Mouse (Mus musculus): ENCODE results near the gene Mrfap1.

The Mrfap1 gene

GRCm38 (mm10) chr5:36786052-36786451 lies 10.5 kb downstream of the Mrfap1 start:
- no peak for DNase-seq (ENCODE audit: low read depth, low spot score)

GRCm38 (mm10) chr5:36779512-36779911 lies 17.1 kb downstream of the Mrfap1 start:
- DNase-seq (ENCODE audit: low read depth, low spot score): no peak

- DNase-seq (ENCODE audit: low read depth, low spot score): no peak
Observed at GRCm38 (mm10) chr5:36778901-36779300, 17.7 kb downstream of the Mrfap1 start.

GRCm38 (mm10) chr5:36777186-36777585 lies 19.4 kb downstream of the Mrfap1 start:
- DNase-seq (ENCODE audit: low read depth, low spot score): no peak

- no peak for DNase-seq (ENCODE audit: low read depth, low spot score)
Observed at GRCm38 (mm10) chr5:36776021-36776575, 20.5 kb downstream of the Mrfap1 start.

- no peak for DNase-seq (ENCODE audit: low read depth, low spot score)
Observed at GRCm38 (mm10) chr5:36775317-36775716, 21.3 kb downstream of the Mrfap1 start.

GRCm38 (mm10) chr5:36772586-36772985 lies 24.0 kb downstream of the Mrfap1 start:
- no peak for DNase-seq (ENCODE audit: low read depth, low spot score)

GRCm38 (mm10) chr5:36769603-36770002 lies 27.0 kb downstream of the Mrfap1 start:
- no peak for DNase-seq (ENCODE audit: low read depth, low spot score)

- DNase-seq (ENCODE audit: low read depth, low spot score): no peak
Observed at GRCm38 (mm10) chr5:36766958-36767703, 29.4 kb downstream of the Mrfap1 start.

GRCm38 (mm10) chr5:36759848-36760247 lies 36.7 kb downstream of the Mrfap1 start:
- no peak for DNase-seq (ENCODE audit: low read depth, low spot score)

GRCm38 (mm10) chr5:36757033-36757432 lies 39.5 kb downstream of the Mrfap1 start:
- peak; percentile 44 for DNase-seq (ENCODE audit: low read depth, low spot score)

- peak; percentile 29 for DNase-seq (ENCODE audit: low read depth, low spot score)
Observed at GRCm38 (mm10) chr5:36750119-36751078, 46.2 kb downstream of the Mrfap1 start.

GRCm38 (mm10) chr5:36748536-36749061 lies 48.0 kb downstream of the Mrfap1 start, which contains the start of gene Bloc1s4:
Gene Bloc1s4 (minus strand): TSS chr5:36748650.
- DNase-seq (ENCODE audit: low read depth, low spot score): peak; percentile 91

- no peak for DNase-seq (ENCODE audit: low read depth, low spot score)
Observed at GRCm38 (mm10) chr5:36747794-36748535, 48.6 kb downstream of the Mrfap1 start.

GRCm38 (mm10) chr5:36747071-36747470 lies 49.5 kb downstream of the Mrfap1 start:
- DNase-seq (ENCODE audit: low read depth, low spot score): no peak

Measured in CD4-positive helper T cell, adult 2 months (primary cell).